Mouse (Mus musculus): ENCODE results near the gene Sparc.

The Sparc gene

GRCm38 (mm10) chr11:55405601-55406469 is 17.1 kb downstream of the Sparc start:
- DNase-seq, result no peak

- no peak for DNase-seq
Observed at GRCm38 (mm10) chr11:55404659-55405457, 18.1 kb downstream of the Sparc start.

- no peak for DNase-seq
Observed at GRCm38 (mm10) chr11:55400863-55401262, 22.1 kb downstream of the Sparc start.

GRCm38 (mm10) chr11:55398371-55398770 is 24.6 kb downstream of the Sparc start:
- no peak for DNase-seq

DNA sequence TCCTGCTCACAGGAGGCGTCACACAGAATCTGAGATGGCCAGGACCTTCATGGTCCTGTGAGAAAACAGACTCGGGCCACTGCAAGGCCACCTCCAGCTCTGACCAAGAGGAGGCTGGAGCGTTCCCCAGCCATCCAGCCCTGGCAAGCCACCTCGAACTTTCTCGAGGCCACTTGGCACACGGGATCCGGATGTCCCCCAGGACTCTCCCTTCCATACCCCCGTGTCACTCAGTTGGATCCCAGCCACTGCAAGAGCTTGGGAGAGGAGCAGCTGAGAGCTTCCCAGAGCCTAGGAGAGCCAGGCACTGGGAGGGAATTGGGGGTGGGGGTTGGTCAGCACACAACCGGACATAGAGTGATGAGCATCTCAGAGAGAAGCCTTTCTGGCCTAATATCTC is 25.5 kb downstream of the Sparc start:
- peak in 1 of 2 experiments; percentile 24 for DNase-seq

DNA sequence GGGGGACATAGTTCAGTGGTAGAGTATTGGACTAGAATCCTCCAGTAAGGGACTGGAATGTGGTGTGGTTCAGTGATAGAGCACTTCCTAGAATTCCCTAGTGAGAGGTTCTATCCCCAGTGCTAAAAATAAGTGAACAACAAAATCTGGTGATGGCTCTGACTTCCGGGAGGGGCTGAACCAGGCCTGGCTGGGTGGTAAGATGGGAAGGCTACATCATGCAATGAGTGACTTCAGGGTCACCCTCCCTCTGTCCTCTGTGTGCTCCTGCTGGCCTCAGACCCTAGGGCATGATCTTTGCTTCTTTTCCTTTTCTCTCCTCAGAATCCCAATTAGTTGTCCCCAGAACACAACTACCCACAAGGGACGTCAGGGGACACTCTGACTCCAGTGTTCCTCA is 25.9 kb downstream of the Sparc start:
- no peak for DNase-seq

DNA sequence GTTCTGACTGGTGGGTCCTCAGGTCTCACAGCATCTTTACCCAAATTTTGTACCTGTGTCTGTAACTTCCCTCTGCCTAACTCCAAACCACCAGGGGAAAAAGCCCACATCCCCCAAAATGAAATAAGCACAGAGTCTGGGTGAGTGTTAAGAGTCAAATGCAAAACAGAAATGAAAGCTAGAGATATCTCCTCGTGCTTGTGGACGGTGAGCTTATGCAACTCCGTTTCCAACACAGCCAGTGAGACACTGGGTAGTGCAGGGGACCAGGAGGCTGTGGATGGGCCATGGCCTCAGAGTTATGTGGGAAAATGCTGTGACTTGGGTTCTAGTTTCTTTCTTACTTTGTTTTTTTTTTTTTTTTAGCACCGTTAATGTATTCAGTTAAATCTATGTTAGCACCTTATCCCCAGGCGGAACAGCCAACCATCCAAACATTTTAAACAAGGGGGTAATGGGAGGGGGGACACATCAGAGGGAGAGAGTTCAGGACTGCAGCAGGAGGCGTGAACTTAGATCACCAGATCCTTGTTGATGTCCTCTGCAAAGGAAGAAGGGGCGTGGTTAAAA is 27.8 kb downstream of the Sparc start:
- DNase-seq, result no peak

GRCm38 (mm10) chr11:55394592-55394991 is 28.4 kb downstream of the Sparc start:
- DNase-seq, result no peak

GRCm38 (mm10) chr11:55392474-55392873 is 30.5 kb downstream of the Sparc start:
- DNase-seq, result peak in 1 of 2 experiments; percentile 27

DNA sequence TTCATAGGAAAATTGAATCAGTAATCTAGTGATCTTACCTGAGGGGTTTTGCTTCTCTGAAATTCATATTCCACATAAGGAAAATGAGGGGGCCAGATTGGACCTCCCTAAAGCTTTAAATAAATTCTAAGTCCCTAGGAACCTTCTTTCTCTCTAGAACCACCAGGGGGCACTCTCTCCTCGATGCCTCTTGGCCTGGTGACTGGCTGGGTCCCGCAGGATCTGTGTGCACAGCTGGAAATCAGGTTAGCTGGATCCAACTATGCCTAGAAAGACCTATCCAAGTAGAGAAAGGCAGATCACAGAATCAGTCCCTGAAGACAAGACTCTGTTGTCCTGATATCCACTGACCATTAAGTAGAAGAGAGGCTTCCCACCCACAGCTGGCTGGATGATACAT is 33.2 kb downstream of the Sparc start:
- DNase-seq, result peak; percentile 44 to 68

DNA sequence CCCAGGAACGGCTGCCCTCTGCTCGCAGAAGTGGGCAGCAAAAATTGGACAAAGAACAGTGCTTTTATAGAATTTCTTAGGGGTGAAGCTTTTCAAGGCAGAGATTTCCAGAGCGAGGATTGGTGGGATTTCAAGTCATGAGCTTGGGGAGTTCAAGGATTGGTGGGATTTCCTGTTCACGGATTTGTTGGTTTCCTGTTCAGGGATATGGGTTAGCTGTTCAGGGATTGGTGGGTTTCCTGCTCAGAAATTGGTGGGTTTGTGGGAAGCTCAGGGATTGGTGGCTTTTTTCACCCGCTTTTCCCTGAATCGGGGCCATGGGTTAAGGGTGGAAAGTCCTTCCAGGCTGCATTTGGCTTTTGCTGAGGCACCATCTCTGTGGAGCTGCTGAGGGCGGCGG is 35.4 kb downstream of the Sparc start:
- DNase-seq, result no peak

- DNase-seq, result peak; percentile 96
Observed at GRCm38 (mm10) chr11:55386424-55387063, 36.4 kb downstream of the Sparc start.

DNA sequence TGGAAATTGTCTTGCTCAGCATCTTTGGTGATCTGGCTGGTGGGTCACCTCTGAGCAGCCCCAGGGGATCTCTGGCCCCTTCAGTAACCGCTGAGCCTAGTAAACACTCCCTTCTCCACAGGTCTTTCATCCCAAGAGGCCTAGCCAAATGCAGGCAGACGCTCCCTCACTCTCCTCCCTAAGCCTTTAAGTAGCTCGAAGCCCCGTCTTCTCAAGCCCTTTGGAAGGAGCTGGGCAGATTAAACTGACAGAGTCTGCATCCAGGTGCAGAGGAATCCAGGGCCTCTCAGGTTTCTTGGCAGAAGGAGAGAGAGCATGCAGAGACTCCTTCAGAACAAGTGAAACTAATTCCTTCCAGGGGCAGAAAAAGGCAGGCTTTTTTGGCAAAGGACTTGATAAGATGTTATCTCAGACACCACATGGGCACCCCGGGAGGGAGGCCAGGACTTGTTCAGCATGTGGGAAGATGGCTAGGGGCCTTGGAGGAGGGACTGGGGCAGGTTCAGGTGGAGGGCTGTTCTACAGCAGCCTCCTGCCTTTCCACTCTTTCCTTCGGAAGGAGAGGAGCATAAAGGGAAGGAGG is 39.4 kb downstream of the Sparc start:
- DNase-seq, result peak; percentile 44 to 50

GRCm38 (mm10) chr11:55380908-55381307 is 42.1 kb downstream of the Sparc start:
- DNase-seq, result no peak

GRCm38 (mm10) chr11:55378371-55378770 is 44.6 kb downstream of the Sparc start:
- DNase-seq, result peak in 1 of 2 experiments; percentile 62

GRCm38 (mm10) chr11:55373838-55374237 is 49.1 kb downstream of the Sparc start:
- peak in 1 of 2 experiments; percentile 31 for DNase-seq

GRCm38 (mm10) chr11:55373373-55373772 is 49.6 kb downstream of the Sparc start:
- no peak for DNase-seq

DNA sequence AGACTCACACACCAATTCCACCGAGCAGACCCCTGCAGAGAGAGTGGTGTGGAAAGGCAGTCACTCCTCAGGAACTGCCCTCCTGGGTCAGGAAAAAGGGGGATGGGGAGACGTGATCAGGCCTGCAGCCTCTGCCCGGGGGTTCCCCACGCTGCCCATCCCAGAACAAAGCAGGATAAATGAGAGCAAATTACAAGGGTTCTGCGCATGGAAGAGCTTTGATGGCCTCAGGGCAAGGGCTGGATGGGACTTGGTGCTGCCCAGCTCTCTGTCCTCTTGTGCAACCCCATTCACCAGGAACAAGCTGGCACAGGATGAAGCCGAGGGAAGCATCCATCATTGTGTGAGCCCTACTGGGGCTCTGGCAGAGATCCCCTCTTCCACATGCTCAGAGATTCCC is 51.0 kb downstream of the Sparc start:
- DNase-seq, result no peak

DNA sequence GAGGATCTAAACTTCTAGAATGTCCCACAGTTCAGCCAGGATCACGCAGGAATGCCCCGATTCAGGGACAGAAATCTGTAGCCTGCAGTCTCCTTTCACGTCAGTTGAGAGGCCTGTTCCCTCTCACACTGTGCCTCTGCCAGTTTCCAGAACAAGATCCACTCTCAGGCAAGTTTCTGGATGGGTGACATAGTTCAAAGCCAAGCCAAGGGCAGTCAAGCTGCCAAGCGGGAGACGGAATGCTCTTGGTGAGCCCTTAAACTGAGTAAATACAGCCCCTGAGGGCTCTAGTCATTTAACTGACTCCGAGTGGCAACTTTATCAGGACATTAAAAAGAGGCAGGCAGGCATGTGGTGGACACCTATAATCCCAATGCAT is 53.9 kb downstream of the Sparc start:
- no peak for DNase-seq

DNA sequence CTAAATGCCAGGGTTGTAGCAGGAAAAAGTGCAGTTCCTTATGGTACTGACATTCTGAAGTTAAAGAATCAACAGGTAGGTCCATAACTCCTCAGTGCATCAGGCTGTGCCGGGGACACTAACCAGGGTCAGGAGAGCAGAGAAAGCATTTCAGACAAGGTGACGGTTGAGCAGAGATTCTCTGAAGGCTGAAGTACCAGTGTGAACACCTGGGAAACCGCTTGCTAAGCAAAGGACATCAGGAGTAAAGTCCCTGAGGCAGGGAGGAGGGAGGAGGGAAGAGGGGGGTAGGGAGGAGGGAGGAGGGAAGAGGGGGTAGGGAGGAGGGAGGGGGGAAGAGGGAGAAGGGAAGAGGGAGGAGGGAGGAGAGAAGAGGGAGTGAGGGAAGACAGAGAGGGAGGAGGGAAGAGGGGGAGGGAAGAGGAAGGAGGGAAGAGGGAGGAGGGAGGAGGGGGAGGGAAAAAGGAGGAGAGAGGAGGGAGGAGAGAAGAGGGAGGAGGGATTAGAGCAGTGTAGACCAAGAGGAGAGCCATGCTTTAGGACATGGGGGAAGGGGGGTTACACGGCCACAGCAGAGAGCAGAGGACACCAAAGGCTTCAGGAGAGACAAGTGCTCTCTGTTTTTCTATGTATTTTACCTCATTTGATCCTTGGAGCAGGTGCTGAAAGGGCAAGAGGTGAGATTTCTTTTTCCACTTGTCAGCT is 54.4 kb downstream of the Sparc start:
- no peak for DNase-seq

GRCm38 (mm10) chr11:55367783-55368182 is 55.2 kb downstream of the Sparc start:
- DNase-seq, result no peak

DNA sequence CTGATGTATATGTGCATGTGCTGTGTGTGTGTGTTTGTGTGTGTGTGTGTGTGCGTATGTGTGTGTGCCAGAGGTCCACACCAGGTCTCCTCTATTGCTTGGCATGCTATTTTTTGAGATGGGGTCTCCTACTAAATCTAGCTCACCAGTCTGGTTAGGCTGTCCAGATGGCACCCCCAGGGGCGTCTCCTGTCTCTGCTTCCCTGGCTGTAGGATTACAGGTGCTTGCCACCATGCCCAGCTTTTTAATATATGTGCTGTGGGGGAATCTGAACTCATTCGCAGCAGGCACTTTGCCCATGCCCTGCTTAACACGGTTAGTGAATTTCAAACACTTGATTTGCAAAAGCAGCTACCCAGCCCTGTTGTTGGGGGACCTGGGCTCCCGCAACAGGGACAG is 57.1 kb downstream of the Sparc start:
- peak in 1 of 2 experiments; percentile 25 for DNase-seq
